Mouse (Mus musculus): ENCODE measurements around the gene Cwc27. TPM values are rescaled to one million over a fixed set of nuclear protein-coding genes. Genes with fewer than 3 reads are reported as not detected.

The Cwc27 gene
- polyA plus RNA-seq, 1 experiment: 4.4 TPM

DNA sequence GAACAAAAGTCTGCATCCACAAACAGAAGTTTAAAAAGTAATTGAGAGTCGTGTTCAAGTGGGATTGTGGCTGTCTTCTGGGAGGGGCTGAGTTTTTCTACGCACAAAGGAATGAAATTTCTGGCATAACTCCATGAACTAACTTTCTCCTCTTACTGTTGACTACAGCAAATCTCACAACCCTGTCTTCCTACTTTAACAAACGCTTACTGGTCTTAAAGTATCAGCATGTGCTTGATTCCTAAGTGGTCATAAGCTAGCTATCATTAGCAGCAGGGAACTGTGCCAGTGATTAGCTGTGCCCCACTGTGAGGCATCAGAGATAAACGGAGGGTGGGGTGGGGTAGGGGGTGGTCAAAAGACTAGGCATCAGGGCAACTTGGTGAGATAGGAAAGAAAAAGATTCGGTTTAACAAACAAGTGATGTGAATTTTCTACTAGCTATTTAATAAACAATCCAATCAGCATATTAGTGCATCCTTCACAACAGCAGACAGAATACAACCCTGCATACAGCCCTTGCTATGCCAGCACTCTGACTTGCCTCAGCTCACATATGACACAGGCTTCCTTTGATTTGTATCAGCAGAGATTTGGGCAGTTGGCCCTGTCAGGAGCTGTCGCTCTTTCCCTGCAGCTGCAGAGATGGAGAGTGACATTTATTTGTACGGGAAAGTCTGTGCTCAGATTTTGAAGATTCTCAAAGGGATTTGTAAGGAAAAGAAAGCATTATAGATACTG, 184.3 kb downstream of the Cwc27 start:
- no peaks in the 10 kb centered on the region for H3K27me3 ChIP-seq (ENCODE audit: control insufficient read depth, insufficient read depth, low read length)
- TF ChIP-seq POLR2A (IDR thresholded peaks at IDR 0.05; ENCODE audit: control insufficient read depth, low read depth, low read length) (no peak), CTCF (IDR thresholded peaks at IDR 0.05; ENCODE audit: control insufficient read depth, insufficient read depth, insufficient replicate concordance, low read depth, low read length) (no peak)
- H3K4me3 ChIP-seq (ENCODE audit: control insufficient read depth, low read depth, low read length): no peak overlapping the region
- H3K4me1 ChIP-seq (ENCODE audit: control insufficient read depth, insufficient read depth, low read length): no peaks in the 10 kb centered on the region
- H3K27ac ChIP-seq (ENCODE audit: control insufficient read depth, insufficient read depth, low read depth, low read length): no peak overlapping the region
- no peaks in the 10 kb centered on the region for H3K36me3 ChIP-seq (ENCODE audit: control insufficient read depth, insufficient read depth, low read length)

GRCm38 (mm10) chr13:104631621-104632205, 185.2 kb downstream of the Cwc27 start:
- no peak overlapping the region for H3K4me3 ChIP-seq (ENCODE audit: control insufficient read depth, low read depth, low read length)
- no peaks in the 10 kb centered on the region for H3K4me1 ChIP-seq (ENCODE audit: control insufficient read depth, insufficient read depth, low read length)
- H3K27me3 ChIP-seq (ENCODE audit: control insufficient read depth, insufficient read depth, low read length): no peaks in the 10 kb centered on the region
- TF ChIP-seq CTCF (IDR thresholded peaks at IDR 0.05; ENCODE audit: control insufficient read depth, insufficient read depth, insufficient replicate concordance, low read depth, low read length) (no peak), POLR2A (IDR thresholded peaks at IDR 0.05; ENCODE audit: control insufficient read depth, low read depth, low read length) (no peak)
- H3K27ac ChIP-seq (ENCODE audit: control insufficient read depth, insufficient read depth, low read depth, low read length): no peak overlapping the region
- no peaks in the 10 kb centered on the region for H3K36me3 ChIP-seq (ENCODE audit: control insufficient read depth, insufficient read depth, low read length)

GRCm38 (mm10) chr13:104630808-104631207, 186.1 kb downstream of the Cwc27 start:
- H3K27ac ChIP-seq (ENCODE audit: control insufficient read depth, insufficient read depth, low read depth, low read length): no peak overlapping the region
- no peaks in the 10 kb centered on the region for H3K4me1 ChIP-seq (ENCODE audit: control insufficient read depth, insufficient read depth, low read length)
- no peak for TF ChIP-seq CTCF (IDR thresholded peaks at IDR 0.05; ENCODE audit: control insufficient read depth, insufficient read depth, insufficient replicate concordance, low read depth, low read length)
- TF ChIP-seq POLR2A (IDR thresholded peaks at IDR 0.05; ENCODE audit: control insufficient read depth, low read depth, low read length): no peak

GRCm38 (mm10) chr13:104629621-104630020, 187.3 kb downstream of the Cwc27 start:
- H3K4me3 ChIP-seq (ENCODE audit: control insufficient read depth, low read depth, low read length): no peak overlapping the region
- H3K27ac ChIP-seq (ENCODE audit: control insufficient read depth, insufficient read depth, low read depth, low read length): no peak overlapping the region
- H3K36me3 ChIP-seq (ENCODE audit: control insufficient read depth, insufficient read depth, low read length): no peaks in the 10 kb centered on the region
- TF ChIP-seq POLR2A (IDR thresholded peaks at IDR 0.05; ENCODE audit: control insufficient read depth, low read depth, low read length) (no peak), CTCF (IDR thresholded peaks at IDR 0.05; ENCODE audit: control insufficient read depth, insufficient read depth, insufficient replicate concordance, low read depth, low read length) (no peak)
- no peaks in the 10 kb centered on the region for H3K27me3 ChIP-seq (ENCODE audit: control insufficient read depth, insufficient read depth, low read length)
- H3K4me1 ChIP-seq (ENCODE audit: control insufficient read depth, insufficient read depth, low read length): no peaks in the 10 kb centered on the region

More at GRCm38 (mm10) chr13:104630808-104631207, 186.1 kb downstream of the Cwc27 start:
- H3K4me3 ChIP-seq (ENCODE audit: control insufficient read depth, low read depth, low read length): no peak overlapping the region
- H3K27me3 ChIP-seq (ENCODE audit: control insufficient read depth, insufficient read depth, low read length): no peaks in the 10 kb centered on the region
- no peaks in the 10 kb centered on the region for H3K36me3 ChIP-seq (ENCODE audit: control insufficient read depth, insufficient read depth, low read length)

GRCm38 (mm10) chr13:104628019-104628418, 188.9 kb downstream of the Cwc27 start:
- no peak overlapping the region for H3K4me3 ChIP-seq (ENCODE audit: control insufficient read depth, low read depth, low read length)
- TF ChIP-seq CTCF (IDR thresholded peaks at IDR 0.05; ENCODE audit: control insufficient read depth, insufficient read depth, insufficient replicate concordance, low read depth, low read length): no peak
- TF ChIP-seq POLR2A (IDR thresholded peaks at IDR 0.05; ENCODE audit: control insufficient read depth, low read depth, low read length): no peak
- no peaks in the 10 kb centered on the region for H3K4me1 ChIP-seq (ENCODE audit: control insufficient read depth, insufficient read depth, low read length)

DNA sequence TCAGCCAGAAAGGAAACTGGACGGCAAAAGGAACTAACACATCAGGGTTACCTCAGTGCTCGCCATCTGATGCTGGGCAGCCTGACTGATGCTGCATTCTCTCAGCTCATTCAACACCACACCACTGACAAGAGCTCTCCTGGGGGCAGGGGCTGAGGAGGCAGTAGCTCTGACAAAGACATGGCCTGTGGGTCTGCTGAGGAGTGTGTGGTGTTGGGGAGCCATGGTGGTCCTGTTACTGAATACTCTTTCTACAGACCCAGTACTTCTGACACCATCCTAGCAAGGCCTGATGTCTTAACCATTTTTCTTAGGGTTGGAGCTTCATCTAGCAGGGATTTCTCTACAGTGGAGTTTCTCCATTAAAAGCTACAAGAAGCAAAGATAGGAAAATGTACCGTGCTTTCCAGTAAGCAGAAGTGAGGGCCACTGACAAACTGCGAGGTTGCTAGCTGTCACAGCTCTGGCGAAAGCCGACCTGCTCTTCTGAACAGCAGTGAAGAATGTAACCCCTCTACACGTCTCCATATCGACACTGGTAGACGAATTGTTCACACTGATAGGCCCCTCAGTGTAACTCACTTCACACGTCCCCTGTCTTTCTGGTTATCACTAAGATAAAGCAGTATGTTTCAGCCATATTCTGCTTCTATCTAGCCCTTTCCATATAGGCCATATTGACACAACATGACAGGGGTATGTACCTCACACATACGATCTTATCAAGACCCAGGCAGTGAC, 189.6 kb downstream of the Cwc27 start:
- TF ChIP-seq CTCF (IDR thresholded peaks at IDR 0.05; ENCODE audit: control insufficient read depth, insufficient read depth, insufficient replicate concordance, low read depth, low read length): no peak
- no peak for TF ChIP-seq POLR2A (IDR thresholded peaks at IDR 0.05; ENCODE audit: control insufficient read depth, low read depth, low read length)

More at GRCm38 (mm10) chr13:104628019-104628418, 188.9 kb downstream of the Cwc27 start:
- no peaks in the 10 kb centered on the region for H3K36me3 ChIP-seq (ENCODE audit: control insufficient read depth, insufficient read depth, low read length)
- H3K27me3 ChIP-seq (ENCODE audit: control insufficient read depth, insufficient read depth, low read length): no peaks in the 10 kb centered on the region
- H3K27ac ChIP-seq (ENCODE audit: control insufficient read depth, insufficient read depth, low read depth, low read length): no peak overlapping the region

More for the DNA sequence above, 189.6 kb downstream of the Cwc27 start:
- H3K27me3 ChIP-seq (ENCODE audit: control insufficient read depth, insufficient read depth, low read length): no peaks in the 10 kb centered on the region
- no peak overlapping the region for H3K27ac ChIP-seq (ENCODE audit: control insufficient read depth, insufficient read depth, low read depth, low read length)
- no peaks in the 10 kb centered on the region for H3K36me3 ChIP-seq (ENCODE audit: control insufficient read depth, insufficient read depth, low read length)
- no peak overlapping the region for H3K4me3 ChIP-seq (ENCODE audit: control insufficient read depth, low read depth, low read length)
- no peaks in the 10 kb centered on the region for H3K4me1 ChIP-seq (ENCODE audit: control insufficient read depth, insufficient read depth, low read length)
